Mouse (Mus musculus): Measurements from ENCODE around the gene Gfod1. TPM values are rescaled to one million over a fixed set of nuclear protein-coding genes. Genes with fewer than 3 reads are reported as not detected.
A peak's percentile ranks its signal among the peaks of the same experiment; 100 is the strongest.

Gfod1 gene
- polyA plus RNA-seq, 1 experiment from 2014 or later = 0.54 TPM

GRCm38 (mm10) chr13:43253526-43253925 lies 50.4 kb downstream of the Gfod1 start:
- Histone ChIP-seq H3K36me3 (no peaks in the 10 kb centered on the region), H3K9me3 (replicated peaks) (no peaks in the 10 kb centered on the region), H3K4me2 (no peak overlapping the region), H3K4me1 (peaks cover 38% of the 10 kb centered on the region), H3K27ac (0 out of 2 replicates have a peak overlapping the region, but pooled peaks have one; percentile 7), H3K27me3 (replicated peaks) (peaks cover 14% of the 10 kb centered on the region; the same call in 1 of the 2 replicates), H3K4me3 (no peak overlapping the region), H3K9ac (no peak overlapping the region)
- ATAC-seq = no peak
- 65% methylated on average over 5 of the region's 5 CpGs for WGBS (ENCODE audit: insufficient replicate concordance)

- Histone ChIP-seq H3K4me1 (peaks cover 36% of the 10 kb centered on the region), H3K27ac (no peak overlapping the region), H3K9me3 (replicated peaks) (no peaks in the 10 kb centered on the region), H3K27me3 (replicated peaks) (peaks cover 14% of the 10 kb centered on the region; the same call in 1 of the 2 replicates), H3K4me2 (no peak overlapping the region), H3K36me3 (no peaks in the 10 kb centered on the region), H3K4me3 (no peak overlapping the region), H3K9ac (no peak overlapping the region)
- ATAC-seq = no peak
- WGBS (ENCODE audit: insufficient replicate concordance) = 66% methylated on average over 8 of the region's 8 CpGs
Measured at GRCm38 (mm10) chr13:43252105-43252790, 51.7 kb downstream of the Gfod1 start.

- Histone ChIP-seq H3K27me3 (replicated peaks) (peaks cover 14% of the 10 kb centered on the region; the same call in 1 of the 2 replicates), H3K4me3 (no peak overlapping the region), H3K9ac (no peak overlapping the region), H3K36me3 (no peaks in the 10 kb centered on the region), H3K4me1 (peaks cover 36% of the 10 kb centered on the region), H3K4me2 (no peak overlapping the region), H3K9me3 (replicated peaks) (no peaks in the 10 kb centered on the region), H3K27ac (no peak overlapping the region)
- no peak for ATAC-seq
- WGBS (ENCODE audit: insufficient replicate concordance) = 62% methylated on average over 12 of the region's 12 CpGs
Measured at GRCm38 (mm10) chr13:43251391-43251790, 52.6 kb downstream of the Gfod1 start.

GRCm38 (mm10) chr13:43250653-43251052 lies 53.3 kb downstream of the Gfod1 start:
- WGBS (ENCODE audit: insufficient replicate concordance) = 12% methylated on average over 6 of the region's 6 CpGs
- H3K36me3 ChIP-seq = no peaks in the 10 kb centered on the region
- no peak overlapping the region for H3K4me3 ChIP-seq
- peak overlapping the region; percentile 31 for H3K4me2 ChIP-seq
- peak; percentile 57 for ATAC-seq
- H3K9me3 ChIP-seq (replicated peaks) = no peaks in the 10 kb centered on the region
- peaks cover 14% of the 10 kb centered on the region; the same call in 1 of the 2 replicates for H3K27me3 ChIP-seq (replicated peaks)
- H3K27ac ChIP-seq = no peak overlapping the region
- H3K4me1 ChIP-seq = peaks cover 40% of the 10 kb centered on the region
- H3K9ac ChIP-seq = 0 out of 2 replicates have a peak overlapping the region, but pooled peaks have one; percentile 7

GRCm38 (mm10) chr13:43250106-43250505 lies 53.9 kb downstream of the Gfod1 start:
- Histone ChIP-seq H3K27me3 (replicated peaks) (peaks cover 14% of the 10 kb centered on the region; the same call in 1 of the 2 replicates), H3K9me3 (replicated peaks) (no peaks in the 10 kb centered on the region), H3K4me2 (peak overlapping the region; percentile 31), H3K36me3 (no peaks in the 10 kb centered on the region), H3K4me3 (no peak overlapping the region), H3K9ac (0 out of 2 replicates have a peak overlapping the region, but pooled peaks have one; percentile 7), H3K27ac (no peak overlapping the region), H3K4me1 (peaks cover 43% of the 10 kb centered on the region)
- ATAC-seq = no peak
- 40% methylated on average over 9 of the region's 9 CpGs for WGBS (ENCODE audit: insufficient replicate concordance)

GRCm38 (mm10) chr13:43248381-43248780 lies 55.6 kb downstream of the Gfod1 start:
- no peaks in the 10 kb centered on the region for H3K9me3 ChIP-seq (replicated peaks)
- no peak overlapping the region for H3K4me2 ChIP-seq
- H3K9ac ChIP-seq = no peak overlapping the region
- no peaks in the 10 kb centered on the region for H3K36me3 ChIP-seq
- ATAC-seq = no peak
- WGBS (ENCODE audit: insufficient replicate concordance) = 82% methylated on average over 6 of the region's 6 CpGs
- no peak overlapping the region for H3K27ac ChIP-seq
- H3K27me3 ChIP-seq (replicated peaks) = peaks cover 14% of the 10 kb centered on the region; the same call in 1 of the 2 replicates
- H3K4me1 ChIP-seq = peaks cover 47% of the 10 kb centered on the region
- H3K4me3 ChIP-seq = no peak overlapping the region

- Histone ChIP-seq H3K9me3 (replicated peaks) (no peaks in the 10 kb centered on the region), H3K4me3 (no peak overlapping the region), H3K27me3 (replicated peaks) (peaks cover 14% of the 10 kb centered on the region; the same call in 1 of the 2 replicates), H3K4me2 (no peak overlapping the region), H3K27ac (no peak overlapping the region), H3K9ac (no peak overlapping the region), H3K36me3 (no peaks in the 10 kb centered on the region), H3K4me1 (peaks cover 57% of the 10 kb centered on the region)
- ATAC-seq = no peak
- 92% methylated on average over 4 of the region's 4 CpGs for WGBS (ENCODE audit: insufficient replicate concordance)
Measured at GRCm38 (mm10) chr13:43246876-43247275, 57.1 kb downstream of the Gfod1 start.

- H3K27me3 ChIP-seq (replicated peaks) = no peaks in the 10 kb centered on the region
- H3K9me3 ChIP-seq (replicated peaks) = no peaks in the 10 kb centered on the region
- no peaks in the 10 kb centered on the region for H3K36me3 ChIP-seq
- no peak overlapping the region for H3K9ac ChIP-seq
- WGBS (ENCODE audit: insufficient replicate concordance) = 51% methylated on average over 7 of the region's 7 CpGs
- no peak for ATAC-seq
- H3K4me1 ChIP-seq = peaks cover 48% of the 10 kb centered on the region
- no peak overlapping the region for H3K4me3 ChIP-seq
- no peak overlapping the region for H3K4me2 ChIP-seq
- H3K27ac ChIP-seq = peak overlapping the region; percentile 25; the same call in 1 of the 2 replicates
Measured at GRCm38 (mm10) chr13:43243793-43244192, 60.2 kb downstream of the Gfod1 start.

GRCm38 (mm10) chr13:43243240-43243639 lies 60.7 kb downstream of the Gfod1 start:
- Histone ChIP-seq H3K27me3 (replicated peaks) (no peaks in the 10 kb centered on the region), H3K4me2 (no peak overlapping the region), H3K4me1 (peaks cover 48% of the 10 kb centered on the region), H3K27ac (peak overlapping the region; percentile 25; the same call in 1 of the 2 replicates), H3K4me3 (no peak overlapping the region), H3K9ac (no peak overlapping the region), H3K36me3 (no peaks in the 10 kb centered on the region), H3K9me3 (replicated peaks) (no peaks in the 10 kb centered on the region)
- ATAC-seq = peak; percentile 60; the same call in 1 of the 2 replicates
- WGBS (ENCODE audit: insufficient replicate concordance) = 71% methylated on average over 3 of the region's 3 CpGs

- Histone ChIP-seq H3K4me2 (no peak overlapping the region), H3K9ac (peak overlapping the region; percentile 23; the same call in 1 of the 2 replicates), H3K9me3 (replicated peaks) (no peaks in the 10 kb centered on the region), H3K4me1 (peaks cover 60% of the 10 kb centered on the region), H3K4me3 (no peak overlapping the region), H3K27me3 (replicated peaks) (0 out of 2 replicates have a peak, but pooled peaks cover 6% of the 10 kb centered on the region), H3K27ac (no peak overlapping the region), H3K36me3 (no peaks in the 10 kb centered on the region)
- no peak for ATAC-seq
- WGBS (ENCODE audit: insufficient replicate concordance) = 71% methylated on average over 2 of the region's 2 CpGs
Measured at GRCm38 (mm10) chr13:43241750-43242149, 62.2 kb downstream of the Gfod1 start.

- H3K4me1 ChIP-seq = peaks cover 62% of the 10 kb centered on the region
- H3K36me3 ChIP-seq = no peaks in the 10 kb centered on the region
- no peak overlapping the region for H3K9ac ChIP-seq
- ATAC-seq = no peak
- H3K9me3 ChIP-seq (replicated peaks) = no peaks in the 10 kb centered on the region
- H3K27ac ChIP-seq = no peak overlapping the region
- WGBS (ENCODE audit: insufficient replicate concordance) = 35% methylated on average over 1 of the region's 1 CpGs
- H3K4me2 ChIP-seq = no peak overlapping the region
- H3K27me3 ChIP-seq (replicated peaks) = 0 out of 2 replicates have a peak, but pooled peaks cover 6% of the 10 kb centered on the region
- H3K4me3 ChIP-seq = no peak overlapping the region
Measured at GRCm38 (mm10) chr13:43241069-43241468, 62.9 kb downstream of the Gfod1 start.

GRCm38 (mm10) chr13:43239790-43240216 lies 64.2 kb downstream of the Gfod1 start:
- Histone ChIP-seq H3K27me3 (replicated peaks) (0 out of 2 replicates have a peak, but pooled peaks cover 6% of the 10 kb centered on the region), H3K27ac (no peak overlapping the region), H3K4me2 (no peak overlapping the region), H3K36me3 (no peaks in the 10 kb centered on the region), H3K4me1 (peaks cover 70% of the 10 kb centered on the region), H3K9ac (no peak overlapping the region), H3K9me3 (replicated peaks) (no peaks in the 10 kb centered on the region), H3K4me3 (no peak overlapping the region)
- WGBS (ENCODE audit: insufficient replicate concordance) = 73% methylated on average over 11 of the region's 11 CpGs
- no peak for ATAC-seq

All from liver, embryonic 12.5 days (tissue).